Mouse (Mus musculus) small intestine, adult 2 months (tissue): Measurements from ENCODE around the gene Pnpo. TPM values are rescaled to one million over a fixed set of nuclear protein-coding genes. Genes with fewer than 3 reads are reported as not detected.

Experiments used
- H3K27ac ChIP-seq: fragments of 200-500 bp; 2 replicates; pipeline ENCODE4 v1.5.1; 2012; ENCODE audit warnings: low read depth, low read length, control low read depth, inconsistent platforms; ENCODE audit not compliant: insufficient read depth
- H3K27me3 ChIP-seq: fragments of 200-500 bp; 2 replicates; pipeline ENCODE4 v1.6.1; 2012; ENCODE audit warnings: mild to moderate bottlenecking, moderate library complexity, low read length, inconsistent platforms; ENCODE audit not compliant: control insufficient read depth, insufficient read depth
- H3K36me3 ChIP-seq: fragments of 200-500 bp; 2 replicates; pipeline ENCODE4 v1.6.1; 2012; ENCODE audit warnings: mild to moderate bottlenecking, low read length, control low read depth, inconsistent platforms; ENCODE audit not compliant: control insufficient read depth, insufficient read depth
- H3K4me1 ChIP-seq: fragments of 200-500 bp; 2 replicates; pipeline ENCODE4 v1.6.1; 2012; ENCODE audit warnings: low read length, inconsistent platforms, mixed read lengths; ENCODE audit not compliant: control insufficient read depth, insufficient read depth, insufficient read length
- H3K4me3 ChIP-seq: fragments of 200-500 bp; 2 replicates; pipeline ENCODE4 v1.5.1; 2012; ENCODE audit warnings: low read depth, mild to moderate bottlenecking, control low read depth, inconsistent platforms, low read length, moderate library complexity
- CTCF ChIP-seq: fragments of 200-500 bp; IDR thresholded peaks from 2 replicates; pipeline ENCODE4 v1.5.1; 2012; ENCODE audit warnings: low read depth, mild to moderate bottlenecking, control low read depth, inconsistent platforms, low read length, moderate library complexity, mixed read lengths; ENCODE audit not compliant: insufficient replicate concordance, insufficient read length; ENCODE audit errors: extremely low read depth
- POLR2A ChIP-seq: fragments of 200-500 bp; IDR thresholded peaks from 2 replicates; pipeline ENCODE4 v1.6.1; 2012; ENCODE audit warnings: low read depth, mild to moderate bottlenecking, control low read depth, inconsistent platforms, low read length, moderate library complexity
- whole genome bisulfite sequencing: fragments of 180-500 bp; shearing (Covaris S2); methylation state at CpG from one replicate; pipeline ENCODE4 v1.1.7; 2018; 5-methylcytosine and 5-hydroxymethylcytosine counted together
- polyA plus RNA-seq: library from polyadenylated mRNA; depleted of rRNA; stranded (reverse); fragments of >200 nt; gene quantifications from 2 replicates; pipeline ENCODE4 v1.2.3, GENCODE M21; 2012

Gene Pnpo
- polyA plus RNA-seq, 1 experiment, result 44.6 TPM

- Histone ChIP-seq H3K27me3 (no peaks in the 10 kb centered on the region), H3K27ac (peak overlapping the region; percentile 83), H3K4me3 (no peak overlapping the region), H3K36me3 (no peaks in the 10 kb centered on the region; the same call in 1 of the 2 replicates), H3K4me1 (peaks cover 20% of the 10 kb centered on the region; the same call in 1 of the 2 replicates)
- TF ChIP-seq CTCF (no peak), POLR2A (no peak)
- 56% methylated on average over 5 of the region's 5 CpGs for WGBS
Measured at GRCm38 (mm10) chr11:96969280-96969722, 25.5 kb upstream of the Pnpo start.

- whole genome bisulfite sequencing, result 51% methylated on average over 6 of the region's 6 CpGs
- H3K4me1 ChIP-seq, result peaks cover 20% of the 10 kb centered on the region; the same call in 1 of the 2 replicates
- no peak for TF ChIP-seq POLR2A
- H3K4me3 ChIP-seq, result no peak overlapping the region
- peak overlapping the region; percentile 96; the same call in 1 of the 2 replicates for H3K27ac ChIP-seq
- H3K27me3 ChIP-seq, result no peaks in the 10 kb centered on the region
- no peaks in the 10 kb centered on the region; the same call in 1 of the 2 replicates for H3K36me3 ChIP-seq
Measured at GRCm38 (mm10) chr11:96968476-96968875, 24.7 kb upstream of the Pnpo start.

GRCm38 (mm10) chr11:96967544-96968269 is 23.9 kb upstream of the Pnpo start:
- H3K4me3 ChIP-seq, result peak overlapping the region; percentile 34
- no peak for TF ChIP-seq POLR2A
- H3K36me3 ChIP-seq, result peaks cover 5% of the 10 kb centered on the region
- H3K27ac ChIP-seq, result peak overlapping the region; percentile 96
- WGBS, result 36% methylated on average over 11 of the region's 11 CpGs
- H3K4me1 ChIP-seq, result peaks cover 20% of the 10 kb centered on the region; the same call in 1 of the 2 replicates
- H3K27me3 ChIP-seq, result no peaks in the 10 kb centered on the region

DNA sequence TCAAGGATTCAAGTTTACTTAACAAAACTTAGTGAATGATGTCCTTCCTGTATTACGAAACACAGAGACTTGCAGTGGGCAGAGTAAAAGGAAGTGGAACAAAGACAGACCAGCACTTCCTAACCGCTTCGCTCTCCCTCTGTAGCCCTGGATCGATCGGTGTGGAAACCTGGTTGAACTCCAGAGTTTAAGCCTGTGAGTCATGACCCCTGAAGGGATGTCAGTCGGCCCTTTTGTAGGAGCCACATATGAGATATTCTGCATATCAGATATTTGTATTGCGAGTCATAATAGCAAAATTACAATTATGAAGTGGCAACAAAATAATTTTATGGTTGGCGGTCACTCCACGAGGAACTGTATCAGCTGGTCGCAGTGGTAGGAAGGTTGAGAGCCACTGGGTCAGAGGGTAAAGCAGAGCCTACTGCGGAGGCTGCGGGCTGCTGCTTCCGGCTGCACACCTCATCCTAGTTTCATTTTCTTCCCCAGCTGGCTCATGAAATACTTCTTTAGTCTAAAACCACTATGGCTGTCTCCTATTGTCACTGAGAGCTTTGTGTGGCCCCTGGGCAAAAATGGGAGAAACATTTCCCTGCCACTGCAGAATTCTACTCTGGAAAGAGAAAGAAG is 23.2 kb upstream of the Pnpo start:
- Histone ChIP-seq H3K36me3 (peaks cover 11% of the 10 kb centered on the region), H3K27ac (peak overlapping the region; percentile 96), H3K27me3 (no peaks in the 10 kb centered on the region), H3K4me1 (peaks cover 20% of the 10 kb centered on the region; the same call in 1 of the 2 replicates), H3K4me3 (peak overlapping the region; percentile 34)
- WGBS, result 26% methylated on average over 13 of the region's 13 CpGs
- no peak for TF ChIP-seq CTCF
- TF ChIP-seq POLR2A, result no peak

GRCm38 (mm10) chr11:96966172-96966571 is 22.4 kb upstream of the Pnpo start:
- Histone ChIP-seq H3K4me1 (peaks cover 18% of the 10 kb centered on the region; the same call in 1 of the 2 replicates), H3K27ac (no peak overlapping the region), H3K27me3 (no peaks in the 10 kb centered on the region), H3K4me3 (no peak overlapping the region), H3K36me3 (peaks cover 18% of the 10 kb centered on the region)
- WGBS, result 68% methylated on average over 3 of the region's 3 CpGs
- no peak for TF ChIP-seq CTCF

GRCm38 (mm10) chr11:96963580-96963979 is 19.8 kb upstream of the Pnpo start:
- no peaks in the 10 kb centered on the region for H3K27me3 ChIP-seq
- peaks cover 36% of the 10 kb centered on the region for H3K36me3 ChIP-seq
- peaks cover 10% of the 10 kb centered on the region; the same call in 1 of the 2 replicates for H3K4me1 ChIP-seq
- H3K27ac ChIP-seq, result no peak overlapping the region
- no peak overlapping the region for H3K4me3 ChIP-seq
- 15% methylated on average over 8 of the region's 8 CpGs for WGBS
- TF ChIP-seq CTCF (peak; percentile 94), POLR2A (no peak)

- 92% methylated on average over 10 of the region's 10 CpGs for WGBS
- no peak overlapping the region for H3K27ac ChIP-seq
- H3K27me3 ChIP-seq, result no peaks in the 10 kb centered on the region
- TF ChIP-seq CTCF (no peak), POLR2A (no peak)
- no peak overlapping the region for H3K4me3 ChIP-seq
- H3K36me3 ChIP-seq, result peaks cover 67% of the 10 kb centered on the region
- H3K4me1 ChIP-seq, result peaks cover 13% of the 10 kb centered on the region
Measured at GRCm38 (mm10) chr11:96957061-96957805, 13.4 kb upstream of the Pnpo start.
